Mouse (Mus musculus) myocyte (in vitro differentiated cells): ENCODE measurements around the gene BC051019. TPM values are rescaled to one million over a fixed set of nuclear protein-coding genes. Genes with fewer than 3 reads are reported as not detected.

Experiments used
- H3K27me3 ChIP-seq: one replicate; pipeline ENCODE4 v1.6.1; 2011; ENCODE audit not compliant: control insufficient read depth, insufficient read depth, insufficient read length
- H3K36me3 ChIP-seq: one replicate; pipeline ENCODE4 v1.6.1; 2011; ENCODE audit not compliant: control insufficient read depth, insufficient read depth
- H3K4me2 ChIP-seq: one replicate; pipeline ENCODE4 v1.6.1; 2011; ENCODE audit warnings: low read depth, control low read depth
- H3K4me3 ChIP-seq: one replicate; pipeline ENCODE4 v1.5.1; 2011; ENCODE audit warnings: mild to moderate bottlenecking, control low read depth, moderate library complexity
- H3K79me2 ChIP-seq: one replicate; pipeline ENCODE4 v1.6.1; 2011; ENCODE audit not compliant: control insufficient read depth, insufficient read depth
- H3ac ChIP-seq: one replicate; pipeline ENCODE4 v1.6.1; 2011; ENCODE audit not compliant: control insufficient read depth, insufficient read length
- CEBPB ChIP-seq: IDR thresholded peaks from 2 replicates; pipeline ENCODE4 v1.6.1; 2011; ENCODE audit warnings: mild to moderate bottlenecking, moderate library complexity; ENCODE audit not compliant: poor library complexity, insufficient read depth, severe bottlenecking
- E2F4 ChIP-seq: IDR thresholded peaks from one replicate; pipeline ENCODE4 v1.6.1; 2011; ENCODE audit warnings: mild to moderate bottlenecking, control low read depth, moderate library complexity; ENCODE audit not compliant: insufficient read depth
- MAX ChIP-seq: IDR thresholded peaks from one replicate; pipeline ENCODE4 v1.6.1; 2011; ENCODE audit warnings: low read depth, mild to moderate bottlenecking, control low read depth
- MYOD1 ChIP-seq, 3 experiments: IDR thresholded peaks; one replicate each; pipeline ENCODE4 v1.6.1; 2011; ENCODE audit warnings: control low read depth in 2 of 3, low read depth in 2 of 3, mild to moderate bottlenecking in 2 of 3, moderate library complexity in 1 of 3; ENCODE audit not compliant: insufficient read length in 2 of 3, control insufficient read depth in 1 of 3
- MYOG ChIP-seq, 3 experiments: IDR thresholded peaks; one replicate each; pipeline ENCODE4 v1.6.1; 2011; ENCODE audit warnings: control low read depth in 2 of 3, low read depth in 2 of 3, mild to moderate bottlenecking in 2 of 3; ENCODE audit not compliant: insufficient read length in 2 of 3, control insufficient read depth in 1 of 3, insufficient read depth in 1 of 3
- POLR2A ChIP-seq: IDR thresholded peaks from one replicate; pipeline ENCODE4 v1.6.1; 2011; ENCODE audit warnings: low read depth, mild to moderate bottlenecking, control low read depth, moderate library complexity; ENCODE audit not compliant: insufficient read length
- POLR2AphosphoS2 ChIP-seq: IDR thresholded peaks from one replicate; pipeline ENCODE4 v1.6.1; 2011; ENCODE audit warnings: low read depth, control low read depth; ENCODE audit not compliant: insufficient read length
- REST ChIP-seq: IDR thresholded peaks from one replicate; pipeline ENCODE4 v1.6.1; 2011; ENCODE audit warnings: mild to moderate bottlenecking, control low read depth, moderate library complexity; ENCODE audit not compliant: insufficient read depth, insufficient read length
- SRF ChIP-seq: IDR thresholded peaks from one replicate; pipeline ENCODE4 v1.6.1; 2011; ENCODE audit warnings: low read depth; ENCODE audit not compliant: control insufficient read depth, insufficient read length
- TCF12 ChIP-seq: IDR thresholded peaks from one replicate; pipeline ENCODE4 v1.6.1; 2011; ENCODE audit warnings: mild to moderate bottlenecking, control low read depth; ENCODE audit not compliant: poor library complexity, insufficient read depth, severe bottlenecking
- TCF3 ChIP-seq: IDR thresholded peaks from one replicate; pipeline ENCODE4 v1.6.1; 2011; ENCODE audit warnings: low read depth, control low read depth; ENCODE audit not compliant: insufficient read length
- USF1 ChIP-seq: IDR thresholded peaks from one replicate; pipeline ENCODE4 v1.6.1; 2011; ENCODE audit warnings: low read depth, mild to moderate bottlenecking, control low read depth, moderate library complexity
- polyA plus RNA-seq: library from polyadenylated mRNA; unstranded; fragments of >200 nt; fragmentation: generic; extraction: Trizol; gene quantifications from one replicate; pipeline ENCODE4 v1.2.1, GENCODE M21; 2012; ENCODE audit warnings: missing spikeins

Gene BC051019
- polyA plus RNA-seq, 1 experiment, result 33.3 TPM

GRCm38 (mm10) chr7:109712198-109712597 lies 11.5 kb downstream of the BC051019 start:
- no peak overlapping the region for H3K4me3 ChIP-seq
- peaks cover 12% of the 10 kb centered on the region for H3K36me3 ChIP-seq
- no peaks in the 10 kb centered on the region for H3K27me3 ChIP-seq
- H3K79me2 ChIP-seq, result peaks cover 5% of the 10 kb centered on the region
- H3K4me2 ChIP-seq, result no peak overlapping the region
- H3ac ChIP-seq, result no peak overlapping the region
- TF ChIP-seq MYOD1 (IDR thresholded peaks at IDR 0.05; ENCODE audit: control insufficient read depth in 1 of 3, insufficient read length in 2 of 3, low read depth in 2 of 3) (peak in 2 of 3 experiments; percentile 56 to 76), POLR2AphosphoS2 (no peak), MYOG (IDR thresholded peaks at IDR 0.05; ENCODE audit: control insufficient read depth in 1 of 3, insufficient read depth in 1 of 3, insufficient read length in 2 of 3, low read depth in 2 of 3) (peak in 2 of 3 experiments; percentile 72 to 76)

- Histone ChIP-seq H3K4me2 (no peak overlapping the region), H3K79me2 (peaks cover 4% of the 10 kb centered on the region), H3K36me3 (peaks cover 12% of the 10 kb centered on the region), H3K4me3 (no peak overlapping the region), H3K27me3 (no peaks in the 10 kb centered on the region), H3ac (no peak overlapping the region)
- TF ChIP-seq MAX (no peak), SRF (peak; percentile 91), MYOG (IDR thresholded peaks at IDR 0.05; ENCODE audit: control insufficient read depth in 1 of 3, insufficient read depth in 1 of 3, insufficient read length in 2 of 3, low read depth in 2 of 3) (peak in 2 of 3 experiments; percentile 20 to 58), USF1 (no peak), MYOD1 (IDR thresholded peaks at IDR 0.05; ENCODE audit: control insufficient read depth in 1 of 3, insufficient read length in 2 of 3, low read depth in 2 of 3) (peak in 2 of 3 experiments; percentile 18 to 62), POLR2AphosphoS2 (no peak), TCF3 (no peak), TCF12 (no peak), REST (no peak)
These were observed 13.6 kb downstream of the BC051019 start for GRCm38 (mm10) chr7:109710069-109710468.

- Histone ChIP-seq H3K4me2 (peak overlapping the region; percentile 40), H3K79me2 (no peaks in the 10 kb centered on the region), H3ac (no peak overlapping the region), H3K27me3 (no peaks in the 10 kb centered on the region), H3K4me3 (no peak overlapping the region), H3K36me3 (peaks cover 12% of the 10 kb centered on the region)
- TF ChIP-seq POLR2A (no peak), E2F4 (no peak), USF1 (no peak), SRF (no peak), REST (no peak), MYOG (IDR thresholded peaks at IDR 0.05; ENCODE audit: control insufficient read depth in 1 of 3, insufficient read depth in 1 of 3, insufficient read length in 2 of 3, low read depth in 2 of 3) (peak; percentile 55 to 97 (median 96)), POLR2AphosphoS2 (no peak), CEBPB (no peak), MAX (no peak), MYOD1 (IDR thresholded peaks at IDR 0.05; ENCODE audit: control insufficient read depth in 1 of 3, insufficient read length in 2 of 3, low read depth in 2 of 3) (peak; percentile 74 to 93 (median 90)), TCF3 (peak; percentile 75), TCF12 (peak; percentile 98)
These were observed 14.7 kb downstream of the BC051019 start for GRCm38 (mm10) chr7:109708961-109709382.

- peaks cover 6% of the 10 kb centered on the region for H3K36me3 ChIP-seq
- no peaks in the 10 kb centered on the region for H3K79me2 ChIP-seq
- H3K4me3 ChIP-seq, result no peak overlapping the region
- peak overlapping the region; percentile 31 for H3K4me2 ChIP-seq
- no peak overlapping the region for H3ac ChIP-seq
- no peaks in the 10 kb centered on the region for H3K27me3 ChIP-seq
- peak; percentile 6 for TF ChIP-seq TCF3
- TF ChIP-seq MYOG (IDR thresholded peaks at IDR 0.05; ENCODE audit: control insufficient read depth in 1 of 3, insufficient read depth in 1 of 3, insufficient read length in 2 of 3, low read depth in 2 of 3), result peak in 2 of 3 experiments; percentile 68 to 71
- peak in 2 of 3 experiments; percentile 47 to 82 for TF ChIP-seq MYOD1 (IDR thresholded peaks at IDR 0.05; ENCODE audit: control insufficient read depth in 1 of 3, insufficient read length in 2 of 3, low read depth in 2 of 3)
- TF ChIP-seq CEBPB, result no peak
- TF ChIP-seq REST, result no peak
These were observed 16.4 kb downstream of the BC051019 start for GRCm38 (mm10) chr7:109707023-109707785.

GRCm38 (mm10) chr7:109704461-109704860 lies 19.2 kb downstream of the BC051019 start:
- Histone ChIP-seq H3K4me2 (peak overlapping the region; percentile 58), H3K27me3 (no peaks in the 10 kb centered on the region), H3K36me3 (no peaks in the 10 kb centered on the region), H3K79me2 (no peaks in the 10 kb centered on the region), H3ac (no peak overlapping the region), H3K4me3 (peak overlapping the region; percentile 27)
- TF ChIP-seq USF1 (no peak), SRF (no peak), POLR2A (no peak), TCF12 (no peak), MYOG (IDR thresholded peaks at IDR 0.05; ENCODE audit: control insufficient read depth in 1 of 3, insufficient read depth in 1 of 3, insufficient read length in 2 of 3, low read depth in 2 of 3) (no peak), MAX (no peak), E2F4 (no peak), TCF3 (no peak), MYOD1 (IDR thresholded peaks at IDR 0.05; ENCODE audit: control insufficient read depth in 1 of 3, insufficient read length in 2 of 3, low read depth in 2 of 3) (no peak), CEBPB (no peak), POLR2AphosphoS2 (no peak), REST (no peak)
